8 mouse cellular contexts compared by ENCODE assay signal in genomic region chr2:39007865-39008264, GRCm38 (mm10). TPM values are rescaled to one million over a fixed set of nuclear protein-coding genes. Genes with fewer than 3 reads are reported as not detected.
A peak's percentile ranks its signal among the peaks of the same experiment; 100 is the strongest.
DNase-seq lines count a peak whose midpoint lies in the region; ATAC-seq lines count a peak whose summit lies in the region.

No protein-coding gene starts in this region.

- H3K4me1 ChIP-seq in hindbrain, embryonic 16.5 days (ENCODE audit: control insufficient read depth, insufficient read depth, low read depth, low read length): peaks cover 45% of the 10 kb centered on the region

- H3K4me3 ChIP-seq in hindbrain, embryonic 16.5 days (ENCODE audit: low read length): peak overlapping the region; percentile 84

- H3K4me2 ChIP-seq in hindbrain, embryonic 16.5 days (ENCODE audit: low read length): peak overlapping the region; percentile 95

- peak overlapping the region; percentile 95 for H3K9ac ChIP-seq in hindbrain, embryonic 16.5 days (ENCODE audit: low read depth, low read length)

- under 1% methylated on average over 31 of the region's 44 CpGs for WGBS in hindbrain, embryonic 16.5 days

- H3K27me3 ChIP-seq in hindbrain, embryonic 16.5 days (replicated peaks; ENCODE audit: control insufficient read depth, insufficient read depth, low read length): no peaks in the 10 kb centered on the region

- peak overlapping the region; percentile 88 for H3K27ac ChIP-seq in hindbrain, embryonic 16.5 days (ENCODE audit: low read depth, low read length)

- H3K9me3 ChIP-seq in hindbrain, embryonic 16.5 days (ENCODE audit: control insufficient read depth, low read length): no peaks in the 10 kb centered on the region

- ATAC-seq in hindbrain, embryonic 16.5 days: peak; percentile 89

- peak; percentile 97 for DNase-seq in ZHBTc4 (ENCODE audit: low read depth, low spot score)
- DNase-seq in cerebellum, postnatal 4 days (ENCODE audit: low spot score in 2 of 2): peak; percentile 80 to 92
- peak; percentile 94 for DNase-seq in gastrocnemius, adult 18-20 months (ENCODE audit: low spot score)
- peak; percentile 94 to 96 for DNase-seq in left cerebral cortex, adult 18-20 months (ENCODE audit: low spot score in 2 of 2)
- DNase-seq in lung, postnatal 4 days: peak; percentile 97
- DNase-seq in retina, postnatal 1 day: peak; percentile 96
- peak; percentile 95 for DNase-seq in thymus, postnatal 4 days

- H3K36me3 ChIP-seq in hindbrain, embryonic 16.5 days (ENCODE audit: control insufficient read depth, insufficient read depth, low read length): peaks cover 3% of the 10 kb centered on the region; the same call in 1 of the 2 replicates

RNA-seq across cellular contexts. Expression of gene Rpl35, which starts 2.4 kb away (rescaled TPM):
- total RNA-seq in gastrocnemius, adult 18-20 months (2021): 100 to 1,000 TPM; 291 to 301 TPM
- 497 and 554 TPM in 2 replicates for polyA plus RNA-seq in hindbrain, embryonic 16.5 days (2015; fragmentation: Nextera tagmentation; extraction: Ambion mirVana)
- 100 to 1,000 TPM; 265 to 280 TPM for total RNA-seq in left cerebral cortex, adult 18-20 months (2021)

RNA-seq across cellular contexts. Expression of gene Arpc5l, which starts 2.7 kb away (rescaled TPM):
- 100 to 1,000 TPM; 112 to 141 TPM for total RNA-seq in gastrocnemius, adult 18-20 months (2021)
- 140 and 152 TPM in 2 replicates for polyA plus RNA-seq in hindbrain, embryonic 16.5 days (2015; fragmentation: Nextera tagmentation; extraction: Ambion mirVana)
- total RNA-seq in left cerebral cortex, adult 18-20 months (2021): 100 to 1,000 TPM; 102 to 109 TPM

RNA-seq across cellular contexts. Expression of gene Wdr38, which starts 10.6 kb away (rescaled TPM):
- under 1 TPM; 0.09 to 0.14 TPM for total RNA-seq in gastrocnemius, adult 18-20 months (2021)
- polyA plus RNA-seq in hindbrain, embryonic 16.5 days (2015; fragmentation: Nextera tagmentation; extraction: Ambion mirVana): 1.5 and 1.7 TPM in 2 replicates
- under 1 TPM; 0.44 to 0.47 TPM for total RNA-seq in left cerebral cortex, adult 18-20 months (2021)

RNA-seq across cellular contexts. Expression of gene Golga1, which starts 57.5 kb away (rescaled TPM):
- 10 to 100 TPM in 1 of 2 experiments, 1 to 10 TPM in 1; 9.1 to 13.7 TPM for total RNA-seq in gastrocnemius, adult 18-20 months (2021)
- 27.1 and 30.2 TPM in 2 replicates for polyA plus RNA-seq in hindbrain, embryonic 16.5 days (2015; fragmentation: Nextera tagmentation; extraction: Ambion mirVana)
- total RNA-seq in left cerebral cortex, adult 18-20 months (2021): 10 to 100 TPM; 28.3 to 32.2 TPM

Comparison
In these comparisons a context has a peak if more than half of its experiments do, and no peak if none do; other contexts are left out.
1. Peak in every context shown above with its lines: DNase-seq, ATAC-seq, H3K4me3 ChIP-seq and H3K27ac ChIP-seq.